In genomic region chr10:121585056-121585790, GRCm38 (mm10) we compare ENCODE assay signal across 8 mouse cellular contexts. TPM values are rescaled to one million over a fixed set of nuclear protein-coding genes. Genes with fewer than 3 reads are reported as not detected.
DNase-seq lines count a peak whose midpoint lies in the region; ATAC-seq and TF ChIP-seq lines count a peak whose summit lies in the region.

No protein-coding gene starts in this region.

- H3K9ac ChIP-seq in kidney, embryonic 16.5 days (replicated peaks; ENCODE audit: low read length): peak overlapping the region; percentile 88
- H3K9ac ChIP-seq in embryonic facial prominence, embryonic 12.5 days: peak overlapping the region; percentile 94; the same call in 1 of the 2 replicates

- H3K4me1 ChIP-seq in kidney, embryonic 16.5 days (ENCODE audit: insufficient read depth, low read length): peaks cover 12% of the 10 kb centered on the region
- H3K4me1 ChIP-seq in embryonic facial prominence, embryonic 12.5 days: peaks cover 14% of the 10 kb centered on the region
- H3K4me1 ChIP-seq in limb, embryonic 10.5 days: peaks cover 10% of the 10 kb centered on the region
- H3K4me1 ChIP-seq in cerebellum, adult 2 months (ENCODE audit: control insufficient read depth, insufficient read depth, low read length): peaks cover 3% of the 10 kb centered on the region; the same call in 1 of the 2 replicates

- peak overlapping the region; percentile 69 for H3K4me2 ChIP-seq in kidney, embryonic 16.5 days (replicated peaks; ENCODE audit: low read depth, low read length)
- peak overlapping the region; percentile 65 for H3K4me2 ChIP-seq in embryonic facial prominence, embryonic 12.5 days (replicated peaks)

- no peaks in the 10 kb centered on the region for H3K27me3 ChIP-seq in kidney, embryonic 16.5 days (ENCODE audit: insufficient read depth, low read length)
- no peaks in the 10 kb centered on the region for H3K27me3 ChIP-seq in embryonic facial prominence, embryonic 12.5 days
- no peaks in the 10 kb centered on the region for H3K27me3 ChIP-seq in limb, embryonic 10.5 days (ENCODE audit: low read depth, poor library complexity, severe bottlenecking)
- no peaks in the 10 kb centered on the region for H3K27me3 ChIP-seq in cerebellum, adult 2 months (ENCODE audit: control insufficient read depth, insufficient read depth, low read length)

- peak overlapping the region; percentile 87 for H3K4me3 ChIP-seq in kidney, embryonic 16.5 days (ENCODE audit: low read length)
- H3K4me3 ChIP-seq in embryonic facial prominence, embryonic 12.5 days: peak overlapping the region; percentile 88
- peak overlapping the region; percentile 87 for H3K4me3 ChIP-seq in limb, embryonic 10.5 days
- no peak overlapping the region for H3K4me3 ChIP-seq in cerebellum, adult 2 months (replicated peaks; ENCODE audit: insufficient read depth, low read depth, low read length)

- 86% methylated on average over 20 of the region's 20 CpGs for WGBS in kidney, embryonic 16.5 days
- WGBS in embryonic facial prominence, embryonic 12.5 days: 90% methylated on average over 20 of the region's 20 CpGs
- 92% methylated on average over 20 of the region's 20 CpGs for WGBS in limb, embryonic 10.5 days
- WGBS in cerebellum, adult 2 months: 83% methylated on average over 20 of the region's 20 CpGs

- no peak for DNase-seq in kidney, postnatal 4 days
- DNase-seq in limb, embryonic 10.5 days (ENCODE audit: low spot score): no peak
- DNase-seq in naive thymus-derived CD4-positive, alpha-beta T cell, adult 2 months (ENCODE audit: low read depth): peak; percentile 30
- DNase-seq in thymus, postnatal 14 days: no peak
- no peak for DNase-seq in cerebellum, adult 2 months
- DNase-seq in cerebellum, postnatal 25 days: no peak

- no peak overlapping the region for H3K27ac ChIP-seq in kidney, embryonic 16.5 days (ENCODE audit: low read length)
- no peak overlapping the region for H3K27ac ChIP-seq in embryonic facial prominence, embryonic 12.5 days
- H3K27ac ChIP-seq in limb, embryonic 10.5 days: no peak overlapping the region
- H3K27ac ChIP-seq in cerebellum, adult 2 months (ENCODE audit: insufficient read depth, low read length): no peak overlapping the region

- TF ChIP-seq CTCF in cerebellum, adult 2 months (IDR thresholded peaks at IDR 0.05; ENCODE audit: borderline replicate concordance, insufficient read depth, low read depth, low read length): no peak

- no peak for TF ChIP-seq POLR2A in cerebellum, adult 2 months (IDR thresholded peaks at IDR 0.05; ENCODE audit: borderline replicate concordance, insufficient read depth, low read length)

- no peak for ATAC-seq in kidney, embryonic 16.5 days (ENCODE audit: low FRiP score, low TSS enrichment)
- no peak for ATAC-seq in embryonic facial prominence, embryonic 12.5 days (ENCODE audit: insufficient number of reproducible peaks, insufficient read depth, low FRiP score, low TSS enrichment)

- H3K9me3 ChIP-seq in kidney, embryonic 16.5 days (ENCODE audit: low read length): no peaks in the 10 kb centered on the region
- H3K9me3 ChIP-seq in embryonic facial prominence, embryonic 12.5 days: no peaks in the 10 kb centered on the region
- no peaks in the 10 kb centered on the region for H3K9me3 ChIP-seq in limb, embryonic 10.5 days (replicated peaks)

- H3K36me3 ChIP-seq in kidney, embryonic 16.5 days (ENCODE audit: insufficient read depth, low read length): peaks cover 37% of the 10 kb centered on the region
- peaks cover 42% of the 10 kb centered on the region for H3K36me3 ChIP-seq in embryonic facial prominence, embryonic 12.5 days
- peaks cover 54% of the 10 kb centered on the region for H3K36me3 ChIP-seq in limb, embryonic 10.5 days

RNA-seq across cellular contexts. Expression of gene Tbk1, which starts 1.4 kb away (rescaled TPM):
- polyA plus RNA-seq in kidney, embryonic 16.5 days (2015; fragmentation: Nextera tagmentation; extraction: Ambion mirVana): 34.2 TPM in 2 replicates
- polyA plus RNA-seq in embryonic facial prominence, embryonic 12.5 days (2016; fragmentation: Nextera tagmentation; extraction: Ambion mirVana): 33.8 and 34.4 TPM in 2 replicates
- 25.1 and 29.9 TPM in 2 replicates for polyA plus RNA-seq in limb, embryonic 10.5 days (2016; fragmentation: Nextera tagmentation; extraction: Ambion mirVana)
- 42.1 and 44.8 TPM in 2 replicates for polyA plus RNA-seq in cerebellum, adult 2 months (2012; rRNA removed)

RNA-seq across cellular contexts. Expression of gene Xpot, which starts 40.9 kb away (rescaled TPM):
- 48.3 and 55.9 TPM in 2 replicates for polyA plus RNA-seq in kidney, embryonic 16.5 days (2015; fragmentation: Nextera tagmentation; extraction: Ambion mirVana)
- polyA plus RNA-seq in embryonic facial prominence, embryonic 12.5 days (2016; fragmentation: Nextera tagmentation; extraction: Ambion mirVana): 49.6 and 59.5 TPM in 2 replicates
- polyA plus RNA-seq in limb, embryonic 10.5 days (2016; fragmentation: Nextera tagmentation; extraction: Ambion mirVana): 58.0 and 63.7 TPM in 2 replicates
- polyA plus RNA-seq in cerebellum, adult 2 months (2012; rRNA removed): 64.9 and 68.8 TPM in 2 replicates

RNA-seq across cellular contexts. Expression of gene D930020B18Rik, which starts 56.2 kb away (rescaled TPM):
- 0.27 and 0.30 TPM in 2 replicates for polyA plus RNA-seq in kidney, embryonic 16.5 days (2015; fragmentation: Nextera tagmentation; extraction: Ambion mirVana)
- 1.4 and 1.6 TPM in 2 replicates for polyA plus RNA-seq in embryonic facial prominence, embryonic 12.5 days (2016; fragmentation: Nextera tagmentation; extraction: Ambion mirVana)
- polyA plus RNA-seq in limb, embryonic 10.5 days (2016; fragmentation: Nextera tagmentation; extraction: Ambion mirVana): 0.40 and 0.53 TPM in 2 replicates
- polyA plus RNA-seq in cerebellum, adult 2 months (2012; rRNA removed): 0.67 and 0.87 TPM in 2 replicates
